Mouse (Mus musculus): Measurements from ENCODE around the gene Tnfrsf9.
A peak's percentile ranks its signal among the peaks of the same experiment; 100 is the strongest.

Tnfrsf9 gene

DNA sequence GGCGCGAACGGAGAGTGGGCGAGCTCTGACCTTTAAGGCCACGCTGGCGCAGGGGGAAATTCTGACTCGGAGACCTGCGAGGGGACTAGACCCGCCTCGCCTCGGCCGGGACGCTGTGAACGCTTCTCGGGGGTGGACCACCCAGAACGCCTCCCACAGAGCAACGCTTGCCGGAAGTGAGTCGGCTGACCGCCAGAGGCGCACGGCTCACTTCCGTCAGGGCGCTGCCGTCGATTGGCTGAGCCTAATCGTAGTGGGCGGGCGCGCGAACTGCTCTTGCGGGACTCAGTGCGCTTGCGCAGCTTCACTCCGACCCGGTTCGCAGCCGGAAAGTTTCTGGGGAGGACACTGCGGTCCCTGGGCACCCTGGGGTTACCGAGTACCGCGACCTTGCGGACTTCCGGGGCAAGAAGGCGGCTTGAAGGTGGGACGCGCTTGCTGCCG, at the start of gene Tnfrsf9, which contains the start of gene Park7:
Tnfrsf9 (plus strand) TSS at position 273 of the 444 bp plus-strand sequence.
Park7 (minus strand) TSS at position 148 of the 444 bp plus-strand sequence.
- TF ChIP-seq GATA4 (IDR thresholded peaks at IDR 0.05; ENCODE audit: insufficient replicate concordance, low read length): peak; percentile 80; the same call in 1 of the 2 replicates

DNA sequence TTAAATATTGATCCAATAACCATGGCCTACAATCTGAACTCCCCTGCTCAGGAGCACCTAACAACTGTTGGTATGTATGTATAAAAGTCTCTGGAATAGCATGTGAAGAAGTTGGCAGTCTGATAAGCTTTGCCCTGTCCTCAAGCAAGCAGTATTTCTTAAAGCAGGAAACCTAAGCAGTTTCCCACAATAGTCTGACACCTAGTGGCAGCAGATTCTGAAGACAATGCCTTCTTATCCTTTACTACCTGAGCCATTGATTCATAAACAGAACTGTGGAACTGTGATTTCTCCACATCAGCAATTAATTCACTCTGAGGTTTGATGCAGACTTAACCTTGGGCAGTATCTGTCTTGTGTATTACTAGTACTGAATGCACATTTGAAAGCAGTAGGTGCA, 49.0 kb upstream of the Tnfrsf9 start:
- no peak for TF ChIP-seq GATA4 (IDR thresholded peaks at IDR 0.05; ENCODE audit: insufficient replicate concordance, low read length)

DNA sequence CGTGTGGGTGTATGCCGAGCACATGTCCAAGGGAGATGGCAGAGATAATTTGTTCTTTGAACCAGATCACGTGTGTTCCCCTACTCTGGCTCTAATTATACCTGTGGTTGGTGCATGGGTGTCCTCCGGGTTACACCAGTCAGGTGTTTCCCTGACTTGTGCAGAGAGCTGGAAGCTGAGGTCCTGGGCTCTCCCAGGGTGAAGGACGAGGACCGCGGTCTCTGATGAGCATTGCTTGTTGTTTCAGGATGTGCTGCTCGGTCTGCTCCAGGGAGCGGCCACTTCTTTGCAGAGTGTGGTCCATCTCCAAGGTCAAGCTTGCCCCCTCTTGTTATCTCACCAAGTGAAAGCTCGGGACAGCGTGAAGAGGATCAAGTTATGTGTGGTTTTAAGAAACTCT, 48.3 kb upstream of the Tnfrsf9 start:
- TF ChIP-seq GATA4 (IDR thresholded peaks at IDR 0.05; ENCODE audit: insufficient replicate concordance, low read length): no peak

DNA sequence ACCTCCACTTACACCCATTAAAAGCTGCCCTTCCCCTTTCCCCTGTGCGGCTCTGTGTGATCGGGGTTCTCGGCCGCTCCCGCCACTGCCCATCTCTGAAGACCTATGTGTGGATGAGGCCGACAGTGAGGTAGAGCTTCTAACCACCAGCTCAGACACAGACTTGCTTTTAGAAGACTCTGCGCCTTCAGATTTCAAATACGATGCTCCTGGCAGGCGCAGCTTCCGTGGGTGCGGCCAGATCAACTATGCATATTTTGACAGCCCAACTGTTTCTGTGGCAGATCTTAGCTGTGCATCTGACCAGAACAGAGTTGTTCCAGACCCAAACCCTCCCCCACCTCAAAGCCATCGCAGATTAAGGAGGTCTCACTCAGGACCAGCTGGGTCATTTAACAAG, 47.9 kb upstream of the Tnfrsf9 start:
- no peak for TF ChIP-seq GATA4 (IDR thresholded peaks at IDR 0.05; ENCODE audit: insufficient replicate concordance, low read length)

DNA sequence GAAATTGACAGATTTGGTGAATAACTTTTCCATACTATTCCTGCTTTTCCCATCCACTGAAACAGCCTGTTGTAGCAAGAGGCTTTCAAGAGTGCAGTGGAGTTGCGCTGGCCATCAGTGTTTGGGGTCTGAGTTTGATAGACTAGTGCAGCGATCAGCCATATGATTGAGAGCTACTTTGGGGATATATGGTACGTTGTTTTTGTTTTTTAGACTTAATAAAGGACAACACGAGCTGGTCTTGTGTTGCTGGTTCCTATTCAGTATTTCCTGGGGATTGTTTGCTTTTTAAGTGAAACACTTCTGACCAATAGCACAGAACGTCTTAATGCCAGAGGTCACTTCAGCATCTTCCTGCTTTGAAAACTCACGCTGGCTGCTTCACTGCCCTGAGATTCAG, 46.2 kb upstream of the Tnfrsf9 start:
- TF ChIP-seq GATA4 (IDR thresholded peaks at IDR 0.05; ENCODE audit: insufficient replicate concordance, low read length): no peak

DNA sequence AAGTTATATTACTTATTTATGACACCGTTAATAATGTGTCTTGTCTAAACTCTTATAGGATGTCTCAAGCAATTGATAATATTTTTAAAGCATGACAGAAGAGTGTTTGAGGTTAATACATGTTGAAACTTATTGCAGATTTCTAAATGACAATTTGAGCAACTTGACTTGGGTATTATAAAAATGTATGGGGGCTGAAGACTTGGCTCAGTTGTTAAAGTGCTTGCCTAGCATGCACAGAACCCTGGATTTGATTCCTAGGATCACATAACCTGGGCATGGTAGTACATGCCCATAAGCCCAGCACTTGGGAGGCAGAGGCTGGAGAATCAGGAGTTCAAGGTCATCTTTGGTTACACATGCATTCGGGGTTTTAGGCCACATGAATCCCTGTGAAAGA, 45.5 kb upstream of the Tnfrsf9 start:
- TF ChIP-seq GATA4 (IDR thresholded peaks at IDR 0.05; ENCODE audit: insufficient replicate concordance, low read length): no peak

DNA sequence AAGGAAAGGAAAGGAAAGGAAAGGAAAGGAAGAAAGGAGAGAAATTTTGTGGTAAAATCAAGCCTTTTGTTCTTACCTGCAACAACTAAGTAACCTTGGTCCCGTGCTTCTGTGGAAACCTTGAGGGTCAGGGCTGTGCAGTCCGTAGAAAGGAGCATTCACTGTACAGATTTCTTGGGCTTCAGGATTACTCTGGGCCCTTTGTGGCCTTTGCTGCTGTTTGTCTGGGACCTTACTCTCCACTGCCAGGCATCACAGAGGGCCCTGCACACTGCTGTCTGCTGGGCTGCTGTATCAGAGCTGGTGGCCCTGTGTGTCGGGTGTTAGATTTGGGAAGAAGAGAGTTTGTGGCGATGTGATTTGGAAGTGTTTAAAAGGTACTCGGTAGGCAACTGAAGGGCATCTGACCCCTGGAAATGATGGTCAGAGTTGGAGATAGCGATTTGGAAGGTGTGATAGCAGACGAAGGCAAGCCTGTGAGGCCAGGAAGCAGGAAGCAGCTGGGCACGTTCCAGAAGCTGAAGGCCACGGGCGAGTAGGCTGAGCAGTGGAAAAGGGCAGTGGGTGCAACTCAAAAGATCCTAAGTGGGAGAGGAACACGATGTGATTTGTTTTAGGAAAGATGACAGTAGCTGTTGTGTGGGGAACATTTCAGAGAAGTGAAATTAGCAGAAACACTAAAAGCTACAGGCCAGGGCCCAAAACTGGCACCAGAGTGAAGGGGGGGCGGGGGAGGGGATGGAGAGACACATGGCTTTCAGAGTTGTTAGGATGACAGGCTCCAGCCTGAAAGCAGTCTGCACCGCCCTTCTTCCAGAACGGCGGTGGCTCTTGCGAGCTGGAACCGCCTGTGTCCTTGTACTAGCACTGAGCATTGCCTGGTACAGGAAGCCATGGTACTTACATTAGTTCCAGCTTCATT, 44.8 kb upstream of the Tnfrsf9 start:
- no peak for TF ChIP-seq GATA4 (IDR thresholded peaks at IDR 0.05; ENCODE audit: insufficient replicate concordance, low read length)

DNA sequence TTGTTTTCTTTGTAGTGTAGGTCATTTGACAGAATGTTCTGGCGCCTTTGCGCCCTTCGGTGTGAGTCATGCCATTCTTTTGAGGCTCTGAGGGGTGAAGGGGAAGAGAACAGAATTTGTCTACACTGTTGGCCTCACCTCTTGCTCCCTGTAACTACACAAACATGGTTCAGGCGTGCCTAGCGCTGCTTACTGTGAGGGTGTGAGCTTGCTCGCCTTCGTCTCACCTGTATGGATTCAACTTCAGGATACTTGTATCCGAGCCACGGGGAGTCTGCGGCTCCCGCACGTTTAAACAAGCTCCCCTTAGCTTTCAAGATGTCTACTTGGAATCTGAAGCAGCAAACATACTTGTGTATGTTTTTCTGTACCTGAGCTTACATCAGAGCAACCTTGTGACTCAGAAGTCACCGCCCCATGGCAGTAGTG, 43.4 kb upstream of the Tnfrsf9 start:
- no peak for TF ChIP-seq GATA4 (IDR thresholded peaks at IDR 0.05; ENCODE audit: insufficient replicate concordance, low read length)

DNA sequence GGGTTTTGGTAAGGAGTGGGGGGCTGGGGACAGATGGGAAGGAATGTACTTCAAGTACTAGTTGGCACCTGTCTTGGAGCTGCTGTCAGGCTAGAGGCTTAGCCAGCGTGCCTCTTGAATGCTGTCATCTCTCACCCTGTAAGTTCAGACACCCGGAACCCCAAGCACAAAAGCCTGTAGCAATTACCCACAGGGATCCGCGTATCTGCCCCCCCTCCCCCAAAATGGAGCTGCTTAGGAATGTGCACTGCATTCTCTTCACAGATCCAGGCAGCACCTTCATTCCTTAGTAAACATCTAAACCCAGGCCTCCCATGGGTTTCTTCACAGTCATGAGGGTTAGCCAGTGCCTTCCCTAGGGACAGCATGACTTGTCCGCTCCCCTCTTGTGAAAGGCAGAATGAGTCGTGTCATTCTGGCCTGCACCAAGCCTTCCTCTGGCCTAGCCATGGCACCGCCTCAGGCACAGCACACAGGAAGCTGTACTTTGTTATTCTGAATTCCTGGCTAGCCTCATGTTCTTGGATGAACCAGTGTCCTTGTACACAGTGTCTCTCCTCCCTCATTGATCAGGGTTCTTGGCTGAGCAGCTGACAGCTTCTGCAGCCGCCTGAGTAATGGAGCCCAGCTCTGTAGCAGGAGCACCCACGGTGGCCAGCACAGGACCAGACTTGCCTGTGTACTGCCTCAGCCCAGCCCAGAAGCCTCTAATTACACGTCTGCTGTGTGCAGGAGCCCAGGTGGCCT, 42.8 kb upstream of the Tnfrsf9 start:
- TF ChIP-seq GATA4 (IDR thresholded peaks at IDR 0.05; ENCODE audit: insufficient replicate concordance, low read length): no peak

DNA sequence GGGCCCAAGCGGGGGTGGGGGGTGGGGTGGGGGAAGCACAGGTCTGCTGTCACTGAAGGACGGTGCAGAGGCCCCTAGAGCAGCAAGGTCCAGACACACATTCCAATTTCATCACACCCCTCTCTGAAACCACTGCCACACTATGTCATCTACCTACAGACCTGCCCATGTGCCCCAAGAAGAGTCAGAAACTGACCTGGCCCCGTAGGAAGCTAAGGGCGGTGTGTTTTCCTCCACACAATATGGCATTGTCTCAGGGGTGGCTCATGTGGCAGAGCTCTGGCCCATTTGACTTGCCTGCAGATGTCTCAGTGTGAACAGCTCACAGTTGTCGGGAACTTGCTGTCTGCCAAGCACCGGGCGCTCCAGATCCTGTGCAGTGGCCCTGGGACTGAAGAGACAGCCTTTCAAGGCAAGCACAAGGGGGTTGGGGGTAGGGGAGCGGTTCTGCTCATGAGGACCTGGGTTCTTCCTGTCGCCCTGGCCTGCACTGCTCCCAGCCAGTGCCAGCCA, 42.2 kb upstream of the Tnfrsf9 start:
- no peak for TF ChIP-seq GATA4 (IDR thresholded peaks at IDR 0.05; ENCODE audit: insufficient replicate concordance, low read length)

DNA sequence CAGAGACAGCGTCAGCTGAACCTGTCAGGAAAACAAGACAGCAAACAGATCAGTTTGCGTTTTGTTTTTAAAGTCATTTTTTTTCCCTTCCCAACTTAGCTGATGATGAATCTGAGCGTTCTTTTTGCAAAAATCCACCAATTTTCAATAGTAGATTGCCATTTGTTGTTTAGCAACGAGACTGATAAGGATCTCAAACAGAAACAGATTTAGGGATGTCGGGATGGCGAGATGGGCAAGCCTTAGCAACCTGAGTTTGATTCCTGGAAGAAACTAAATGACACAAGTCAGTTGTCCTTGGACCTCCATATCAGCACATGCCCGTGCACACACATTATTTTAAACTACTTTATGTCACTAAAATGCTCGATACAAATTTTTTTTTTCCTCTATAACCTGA, 41.7 kb upstream of the Tnfrsf9 start:
- TF ChIP-seq GATA4 (IDR thresholded peaks at IDR 0.05; ENCODE audit: insufficient replicate concordance, low read length): peak; percentile 99

DNA sequence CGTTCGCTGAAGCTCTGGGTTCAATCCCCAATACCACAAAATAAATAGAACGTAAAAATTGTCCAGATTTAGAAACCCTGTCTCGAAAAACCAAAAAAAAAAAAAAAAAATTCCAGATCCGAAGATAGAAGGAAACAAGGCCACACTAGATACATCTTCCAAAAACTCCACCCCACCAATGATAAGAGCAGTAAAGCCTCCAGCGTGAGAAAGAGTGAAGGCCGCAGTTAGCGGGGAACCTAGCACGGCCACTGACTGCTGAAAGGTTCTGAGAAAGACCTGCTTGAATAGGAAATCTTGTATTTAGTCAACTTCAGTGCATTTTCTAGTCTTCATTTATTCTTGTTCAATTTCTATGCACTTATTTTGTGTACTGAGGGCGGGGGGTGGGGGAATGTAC, 39.0 kb upstream of the Tnfrsf9 start:
- TF ChIP-seq GATA4 (IDR thresholded peaks at IDR 0.05; ENCODE audit: insufficient replicate concordance, low read length): no peak

DNA sequence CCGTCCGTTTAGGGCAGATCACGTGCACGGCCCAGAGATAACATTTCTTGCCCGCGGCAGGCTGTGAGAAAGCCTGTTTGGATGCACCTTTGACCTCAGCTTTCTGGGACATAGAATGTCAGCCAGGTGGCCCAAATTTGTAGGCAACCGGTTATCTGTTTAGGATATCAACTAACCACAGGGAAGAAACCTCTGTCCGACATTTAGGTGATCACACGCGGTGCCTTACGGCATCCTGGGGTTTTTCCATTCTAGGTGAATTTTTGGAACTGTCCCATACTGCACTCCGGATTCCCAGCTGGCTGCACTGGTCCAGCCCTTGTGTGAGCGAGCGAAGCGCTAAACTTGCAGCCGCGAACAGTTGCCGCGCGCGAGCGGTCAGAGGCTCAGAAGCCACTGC, 34.7 kb upstream of the Tnfrsf9 start:
- TF ChIP-seq GATA4 (IDR thresholded peaks at IDR 0.05; ENCODE audit: insufficient replicate concordance, low read length): no peak

DNA sequence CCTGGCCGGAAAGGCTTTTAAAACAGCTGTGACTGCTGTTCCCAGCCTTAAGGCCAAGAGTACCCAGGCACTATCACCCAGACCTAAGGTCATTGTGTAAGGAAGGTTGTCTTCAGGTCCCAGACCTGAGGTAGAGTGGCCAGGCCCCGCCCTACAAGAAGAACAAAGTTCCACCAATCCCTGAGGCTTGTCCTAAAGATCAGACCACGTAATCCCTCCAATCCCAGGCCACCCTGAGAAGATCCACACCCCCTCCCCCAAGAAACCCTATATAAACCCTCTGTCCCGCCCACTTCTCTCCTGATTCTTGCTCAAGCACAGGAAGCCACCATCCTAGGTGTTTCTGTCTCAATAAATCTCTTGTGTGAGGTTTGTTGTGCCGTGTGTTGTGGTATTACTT, 34.0 kb upstream of the Tnfrsf9 start:
- TF ChIP-seq GATA4 (IDR thresholded peaks at IDR 0.05; ENCODE audit: insufficient replicate concordance, low read length): no peak

DNA sequence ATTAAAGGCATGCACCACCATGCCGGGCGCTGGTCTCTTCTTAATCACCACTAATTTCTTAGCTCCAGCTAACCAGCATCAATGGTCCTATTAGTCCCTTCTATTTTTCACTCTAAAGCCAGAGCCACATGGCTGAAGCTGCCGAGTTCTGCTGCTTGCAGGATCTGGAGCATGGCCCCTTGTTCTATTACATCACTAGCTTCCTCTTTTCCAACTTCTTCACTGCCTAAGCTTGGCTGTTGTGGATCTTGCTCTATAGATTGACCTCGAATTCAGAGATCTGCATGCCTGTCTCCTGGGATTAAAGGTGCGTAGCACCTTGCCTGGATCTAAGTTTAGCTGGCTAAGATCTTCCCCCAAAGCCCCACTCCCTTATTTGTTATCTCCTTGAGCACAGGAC, 31.7 kb upstream of the Tnfrsf9 start:
- TF ChIP-seq GATA4 (IDR thresholded peaks at IDR 0.05; ENCODE audit: insufficient replicate concordance, low read length): no peak

DNA sequence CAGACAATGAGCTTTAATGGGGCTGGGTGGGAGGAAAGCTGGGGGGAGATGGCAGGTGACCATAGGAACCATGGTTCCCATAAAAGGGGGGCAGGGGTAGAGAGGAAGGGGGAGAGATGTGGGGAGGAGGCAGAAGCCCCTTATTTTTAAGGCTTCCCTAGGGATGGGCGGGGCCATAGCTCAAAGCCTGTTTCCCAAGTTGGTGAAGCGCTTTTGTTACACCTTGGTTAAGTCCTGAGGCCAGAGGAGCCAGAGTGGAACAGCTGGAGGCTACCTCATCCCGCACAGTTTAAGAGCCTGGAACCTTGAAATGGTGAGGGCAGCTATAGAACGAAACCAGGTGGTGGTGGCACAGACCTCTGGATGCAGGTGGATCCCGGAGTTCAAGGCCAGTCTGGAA, 26.5 kb upstream of the Tnfrsf9 start:
- no peak for TF ChIP-seq GATA4 (IDR thresholded peaks at IDR 0.05; ENCODE audit: insufficient replicate concordance, low read length)
